Mouse (Mus musculus): ENCODE data around the gene Ptk6.

Gene Ptk6

DNA sequence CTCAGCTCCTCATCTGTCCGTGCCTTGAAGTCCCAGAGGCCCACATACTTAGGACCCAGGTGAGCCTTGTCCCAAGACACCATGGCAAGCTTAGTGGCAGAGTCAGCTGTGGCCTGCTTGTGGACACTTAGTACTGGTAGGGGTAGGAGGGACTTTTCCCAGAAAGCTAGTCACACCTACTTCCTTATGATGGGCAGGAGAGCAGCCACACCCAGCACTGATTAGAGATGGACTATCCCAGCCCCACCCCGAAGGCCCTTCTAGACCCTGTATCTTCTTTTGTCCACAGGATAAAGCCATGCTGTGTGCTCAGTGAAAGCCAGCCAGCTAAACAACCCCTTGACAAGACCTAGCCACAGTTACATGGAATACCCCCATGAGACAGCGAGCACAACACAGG lies at the start of gene Ptk6:
Ptk6 (minus strand) TSS at position 368 of the 400 bp plus-strand sequence.
- DNase-seq: no peak

GRCm38 (mm10) chr2:181251841-181252240 lies 49.3 kb upstream of the Ptk6 start:
- DNase-seq: no peak

DNA sequence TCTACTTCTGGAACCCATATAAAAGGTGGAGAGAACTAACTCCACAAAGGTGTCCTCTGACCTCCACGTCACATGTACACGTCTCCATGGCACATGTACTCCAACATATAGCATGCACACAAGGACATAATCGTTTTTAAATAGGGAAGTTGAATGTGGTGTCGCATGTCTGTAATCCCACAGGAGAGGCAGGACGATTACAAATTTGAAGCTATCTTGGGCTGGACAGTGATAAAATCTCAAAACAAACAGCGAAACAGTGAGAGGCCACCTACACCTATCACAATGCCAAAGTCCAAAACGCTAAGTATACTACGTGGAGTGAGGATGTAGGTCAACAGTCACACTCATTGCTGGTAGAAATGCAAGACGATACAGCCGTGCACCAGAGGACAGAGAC lies 46.6 kb upstream of the Ptk6 start:
- no peak for DNase-seq

GRCm38 (mm10) chr2:181245031-181245430 lies 42.4 kb upstream of the Ptk6 start:
- no peak for DNase-seq

GRCm38 (mm10) chr2:181243706-181244394 lies 41.3 kb upstream of the Ptk6 start:
- DNase-seq: peak in 1 of 2 experiments; percentile 22

- DNase-seq: no peak
Observed at GRCm38 (mm10) chr2:181242314-181242665, 39.7 kb upstream of the Ptk6 start.

- DNase-seq: peak; percentile 67
Observed at GRCm38 (mm10) chr2:181241602-181242313, 39.2 kb upstream of the Ptk6 start, which contains the start of gene Helz2. Gene Helz2, minus strand, starts transcription at chr2:181242027.

- peak in 1 of 2 experiments; percentile 7 for DNase-seq
Observed at GRCm38 (mm10) chr2:181240806-181241440, 38.3 kb upstream of the Ptk6 start.

DNA sequence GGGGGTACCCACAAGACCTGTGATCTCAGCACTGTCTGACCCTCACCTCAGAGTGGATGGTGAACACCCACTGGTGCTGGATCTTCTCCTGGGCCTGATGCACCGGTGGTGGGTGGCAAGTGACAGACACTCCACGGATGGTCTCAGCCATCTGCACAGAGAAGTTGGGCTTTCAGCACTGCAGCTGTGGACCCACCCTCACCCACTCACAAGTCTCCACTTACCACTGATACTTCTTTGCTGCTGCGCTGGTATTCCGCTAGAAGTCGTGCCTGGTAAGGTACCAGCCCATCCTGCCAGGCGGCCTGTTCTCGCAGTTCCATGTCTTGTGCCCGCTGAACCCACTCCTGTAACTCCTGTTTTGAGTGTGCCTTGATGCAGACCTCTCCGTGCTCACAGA lies 36.7 kb upstream of the Ptk6 start:
- DNase-seq: no peak

DNA sequence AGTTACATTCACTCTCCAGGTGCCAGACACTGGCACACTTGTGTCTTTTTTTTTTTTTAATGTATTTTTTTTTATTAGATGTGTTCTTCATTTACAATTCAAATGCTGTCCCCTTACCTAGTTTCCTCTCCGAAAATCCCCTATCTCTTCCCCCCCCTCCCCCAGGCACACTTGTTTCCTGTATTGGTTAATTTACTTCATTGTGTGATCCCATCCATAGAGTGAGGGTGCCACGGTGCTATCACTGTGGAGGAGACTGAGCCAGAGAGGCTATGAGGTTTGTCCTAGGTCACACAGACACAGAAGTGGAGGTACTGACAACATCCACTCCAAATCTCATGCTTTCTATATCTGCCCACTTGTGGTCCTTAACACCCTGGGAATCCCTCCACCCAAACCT lies 36.3 kb upstream of the Ptk6 start:
- DNase-seq: no peak

GRCm38 (mm10) chr2:181238091-181238610 lies 35.6 kb upstream of the Ptk6 start:
- DNase-seq: peak in 1 of 2 experiments; percentile 7

GRCm38 (mm10) chr2:181237251-181238014 lies 34.8 kb upstream of the Ptk6 start:
- no peak for DNase-seq

DNA sequence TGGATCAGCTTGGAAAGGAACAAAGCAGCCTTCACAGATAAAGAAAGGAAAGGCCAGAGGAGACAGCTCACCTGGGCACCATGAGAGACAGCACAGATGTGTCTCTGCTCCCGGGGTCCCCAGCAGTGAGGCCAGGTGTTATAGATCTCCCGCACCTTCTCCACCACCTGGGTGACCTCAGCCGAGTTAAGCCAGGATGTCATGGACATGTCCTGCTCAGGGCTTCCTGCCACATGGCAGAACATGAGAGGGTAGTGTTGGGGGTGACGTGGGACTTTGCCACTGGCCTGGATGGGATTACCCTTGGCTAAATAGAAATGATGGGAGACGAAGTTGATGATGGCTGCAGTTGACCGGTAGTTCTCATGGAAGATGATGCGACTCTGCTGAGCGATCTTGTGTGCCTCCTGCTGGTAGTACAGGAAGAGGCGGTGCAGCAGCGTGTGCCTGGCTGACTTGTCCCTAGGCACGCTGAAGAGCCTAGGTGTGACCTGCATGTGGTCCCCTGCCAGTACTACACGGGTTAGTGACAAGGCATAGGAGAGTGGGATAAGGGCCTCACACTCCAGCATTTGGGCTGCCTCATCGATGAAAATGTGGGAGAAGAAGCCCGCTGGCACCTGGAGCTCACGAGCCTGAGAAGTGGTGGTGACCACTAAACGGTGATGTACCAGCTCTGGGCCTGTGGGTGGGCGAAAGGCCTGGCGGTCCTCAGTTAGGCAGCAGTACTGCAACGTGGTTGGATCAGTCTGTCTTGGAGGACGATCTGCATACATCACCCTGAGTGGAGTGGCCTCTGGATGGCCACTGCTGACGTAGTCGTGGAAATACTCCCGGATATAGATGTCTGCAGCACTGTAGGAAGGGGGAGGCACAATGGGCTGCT lies 33.3 kb upstream of the Ptk6 start:
- DNase-seq: peak in 1 of 2 experiments; percentile 6

- no peak for DNase-seq
Observed at GRCm38 (mm10) chr2:181234680-181235079, 32.1 kb upstream of the Ptk6 start.

GRCm38 (mm10) chr2:181233443-181233842 lies 30.9 kb upstream of the Ptk6 start:
- no peak for DNase-seq

- DNase-seq: no peak
Observed at GRCm38 (mm10) chr2:181231171-181231570, 28.6 kb upstream of the Ptk6 start.

DNA sequence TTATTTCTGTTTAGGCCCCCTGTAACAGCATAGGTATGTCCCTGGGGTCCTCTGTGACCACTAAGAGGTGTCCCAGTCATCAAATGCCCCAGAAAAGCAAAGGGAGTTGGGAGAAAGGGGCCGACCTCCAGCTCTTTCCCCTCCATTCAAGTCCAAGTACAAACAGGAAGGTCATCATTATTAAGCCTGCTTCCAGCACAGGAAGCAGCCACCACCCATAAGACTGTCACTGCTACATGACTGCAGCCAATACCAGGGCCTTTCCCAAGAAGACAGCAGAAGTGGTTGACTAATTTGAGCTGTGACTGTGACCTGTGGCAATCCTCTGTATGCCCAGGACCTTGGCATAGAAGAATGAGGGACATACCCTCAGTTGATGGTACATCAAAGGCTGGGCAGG lies 25.7 kb upstream of the Ptk6 start:
- no peak for DNase-seq

DNA sequence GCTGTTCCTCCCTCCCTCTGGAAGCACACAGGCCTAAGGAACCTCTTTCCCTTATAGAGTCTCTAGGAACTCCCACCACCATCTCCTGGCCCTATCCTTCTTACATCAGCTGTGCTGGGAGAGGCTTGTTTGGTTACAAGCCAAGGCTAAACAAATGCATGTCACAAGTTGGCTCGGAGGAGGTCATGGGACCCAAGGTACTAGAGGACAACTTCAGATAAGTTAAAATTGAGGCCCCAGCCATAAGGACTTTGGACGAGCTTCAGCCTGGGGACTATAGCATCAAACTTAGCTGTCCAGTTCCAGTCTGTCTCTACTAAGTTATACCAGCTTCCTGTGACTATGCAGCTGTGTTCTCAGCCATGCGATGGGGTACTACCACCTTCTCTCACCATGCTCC lies 24.5 kb upstream of the Ptk6 start:
- DNase-seq: no peak

- no peak for DNase-seq
Observed at GRCm38 (mm10) chr2:181224994-181225393, 22.4 kb upstream of the Ptk6 start.

- DNase-seq: no peak
Observed at GRCm38 (mm10) chr2:181220361-181220760, 17.8 kb upstream of the Ptk6 start.

GRCm38 (mm10) chr2:181219538-181220216 lies 17.1 kb upstream of the Ptk6 start, which contains the start of gene Fndc11:
Gene Fndc11, plus strand, starts transcription at chr2:181220013.
- DNase-seq: peak; percentile 88 to 96
